Mouse (Mus musculus): ENCODE data around the gene Slc35c2.

Slc35c2 gene

DNA sequence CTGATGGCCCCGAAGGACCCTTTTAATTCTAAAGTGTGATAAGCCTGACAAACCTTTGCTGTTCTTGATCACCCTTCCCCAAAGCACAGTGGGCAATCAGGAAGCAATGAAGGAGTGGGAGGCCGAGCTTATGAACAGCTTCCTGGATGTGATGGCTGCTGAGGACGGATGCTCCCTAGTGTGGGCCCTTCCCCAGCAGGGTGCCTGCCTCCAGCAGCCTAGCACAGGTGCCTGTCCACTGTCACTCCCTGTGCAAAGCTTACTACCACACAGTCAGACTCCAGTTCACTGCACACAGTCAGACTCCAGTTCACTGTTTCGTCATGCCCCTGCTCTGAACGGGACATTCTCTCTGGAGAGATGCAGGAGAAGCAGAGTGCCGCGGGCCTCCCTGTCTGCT lies 24.7 kb upstream of the Slc35c2 start:
- no peak for DNase-seq (ENCODE audit: low spot score)

DNA sequence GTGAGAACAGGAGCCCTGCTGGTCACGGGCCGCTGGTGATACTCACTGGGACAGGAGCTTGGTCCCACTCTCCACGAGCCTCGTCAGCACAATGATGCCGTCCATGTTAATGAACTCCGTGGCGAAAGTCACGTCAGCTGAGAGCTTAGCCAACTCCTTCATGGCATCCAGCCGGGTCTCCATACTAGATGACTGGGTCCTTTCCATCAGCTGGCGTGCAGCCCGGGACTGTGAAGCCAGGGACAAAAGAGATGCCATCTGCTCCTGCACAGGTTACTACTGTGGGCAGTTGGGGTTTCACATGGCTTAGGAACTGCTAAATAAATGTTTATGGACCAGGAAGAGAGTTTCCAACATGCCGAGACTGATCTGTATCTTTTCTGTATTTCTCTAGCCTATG lies 23.9 kb upstream of the Slc35c2 start:
- no peak for DNase-seq (ENCODE audit: low spot score)

DNA sequence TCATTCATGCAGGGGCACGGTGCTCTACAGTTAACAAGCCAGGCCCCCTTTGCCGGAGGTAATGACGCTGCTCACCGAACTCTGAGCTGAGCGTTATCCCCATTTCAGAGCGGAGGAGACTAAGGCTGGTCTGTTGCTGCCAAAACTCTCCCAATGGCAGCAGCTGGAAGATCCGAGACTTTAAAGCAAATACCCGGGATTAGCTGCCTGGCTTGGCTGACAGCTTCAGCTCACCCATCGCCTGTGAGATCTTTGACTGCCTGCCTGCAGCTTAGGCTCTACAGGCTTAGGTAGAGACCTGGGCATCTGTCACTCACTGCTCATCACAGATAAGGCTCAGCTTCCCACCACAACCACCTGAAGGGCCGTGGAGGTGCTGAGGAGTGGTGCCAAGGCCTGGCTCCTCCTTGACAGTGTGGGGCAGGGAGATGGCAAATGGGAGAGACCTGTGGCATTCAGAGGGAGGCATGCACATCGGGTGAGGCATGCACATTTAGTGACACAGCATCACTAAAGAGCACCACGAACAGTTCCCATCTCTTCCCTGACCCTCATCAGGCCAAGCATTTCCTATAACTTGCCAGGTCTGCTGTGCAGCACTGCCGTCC lies 23.3 kb upstream of the Slc35c2 start:
- DNase-seq (ENCODE audit: low spot score), result no peak

DNA sequence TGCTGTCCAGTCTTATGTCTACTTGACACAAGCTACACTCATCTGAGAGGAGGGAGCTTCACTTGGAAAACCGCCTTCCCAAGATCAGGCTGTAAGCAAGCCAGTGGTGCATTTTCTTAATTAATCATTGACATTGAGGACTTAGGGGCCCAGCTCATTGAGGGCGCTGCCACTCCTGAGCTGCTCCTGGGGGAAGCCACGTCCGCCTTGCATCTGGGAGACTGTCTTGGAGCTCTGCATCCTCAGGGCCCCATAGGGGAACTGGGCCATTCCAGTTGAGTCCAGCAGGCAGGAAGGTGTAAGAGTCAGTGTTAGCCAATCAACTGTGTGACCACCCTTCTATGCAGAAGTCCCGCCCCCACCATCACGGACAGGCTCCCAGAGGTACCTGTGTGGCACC lies 20.1 kb upstream of the Slc35c2 start:
- no peak for DNase-seq (ENCODE audit: low spot score)

DNA sequence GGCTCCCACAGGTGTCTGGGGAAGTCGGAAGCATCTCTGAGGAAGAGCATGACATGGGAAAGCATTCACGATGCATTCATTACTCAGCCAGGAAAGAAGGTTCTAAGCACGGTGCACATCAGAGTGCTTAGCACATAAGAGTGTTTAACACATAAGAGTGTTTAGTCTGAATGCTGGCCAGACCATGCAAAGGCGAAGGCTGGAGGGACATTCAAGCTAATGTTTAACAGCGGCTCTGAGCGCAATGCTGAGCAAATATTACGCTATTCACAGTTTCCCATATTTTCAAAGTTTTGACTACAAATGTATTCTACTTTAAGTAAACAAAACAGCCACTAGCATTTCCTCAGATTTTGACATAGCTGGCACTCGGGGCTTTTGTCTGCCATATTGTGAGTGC lies 17.8 kb upstream of the Slc35c2 start:
- DNase-seq (ENCODE audit: low spot score), result no peak

DNA sequence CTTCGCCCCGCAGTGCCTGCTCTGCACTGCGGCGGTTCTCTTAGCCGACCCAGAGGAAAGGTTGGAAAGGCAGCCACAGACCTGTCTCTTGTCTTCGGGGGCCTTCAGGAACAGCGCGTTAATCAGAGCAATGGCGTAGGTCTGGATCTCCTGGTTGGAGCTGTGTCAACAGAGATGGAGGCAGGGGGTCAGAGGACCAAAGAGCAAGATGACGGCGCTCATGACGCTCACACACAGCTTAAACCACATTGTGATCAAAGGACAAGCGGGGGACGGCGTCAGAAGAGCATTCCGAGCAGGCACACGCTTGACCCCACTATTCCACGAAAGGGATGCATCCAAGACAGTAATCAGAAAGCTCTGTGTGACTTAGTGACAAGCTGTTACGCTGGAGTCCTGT lies 17.1 kb upstream of the Slc35c2 start:
- no peak for DNase-seq (ENCODE audit: low spot score)

DNA sequence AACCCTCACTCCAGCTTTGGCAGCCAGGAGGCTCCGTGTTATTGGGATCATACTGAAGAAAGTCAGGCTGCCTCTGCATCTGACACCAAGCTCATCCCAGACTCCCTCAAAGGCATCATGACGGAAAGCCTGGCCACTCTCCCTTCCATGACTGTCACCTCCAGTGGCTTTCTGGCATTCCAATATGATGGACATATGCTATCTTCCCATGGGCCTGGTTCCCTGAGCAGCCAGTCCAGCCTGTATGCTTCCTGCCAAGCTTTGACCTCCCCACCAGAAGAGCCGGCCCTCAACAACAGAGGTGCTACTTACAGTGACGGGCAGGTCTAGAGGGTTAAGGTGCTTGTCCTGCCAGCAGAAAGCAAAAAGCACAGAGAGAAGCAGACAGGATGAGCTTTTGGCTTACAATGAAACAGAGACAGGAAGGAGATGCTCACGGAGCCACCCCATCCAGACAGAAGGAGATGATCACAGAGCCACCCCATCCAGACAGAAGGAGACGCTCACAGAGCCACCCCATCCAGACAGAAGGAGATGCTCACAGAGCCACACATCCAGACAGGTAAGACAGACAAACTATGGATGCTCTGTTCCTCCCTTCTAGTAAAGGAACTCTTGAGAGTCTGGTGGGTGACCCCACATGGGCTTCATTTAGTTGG lies 15.8 kb upstream of the Slc35c2 start:
- no peak for DNase-seq (ENCODE audit: low spot score)

DNA sequence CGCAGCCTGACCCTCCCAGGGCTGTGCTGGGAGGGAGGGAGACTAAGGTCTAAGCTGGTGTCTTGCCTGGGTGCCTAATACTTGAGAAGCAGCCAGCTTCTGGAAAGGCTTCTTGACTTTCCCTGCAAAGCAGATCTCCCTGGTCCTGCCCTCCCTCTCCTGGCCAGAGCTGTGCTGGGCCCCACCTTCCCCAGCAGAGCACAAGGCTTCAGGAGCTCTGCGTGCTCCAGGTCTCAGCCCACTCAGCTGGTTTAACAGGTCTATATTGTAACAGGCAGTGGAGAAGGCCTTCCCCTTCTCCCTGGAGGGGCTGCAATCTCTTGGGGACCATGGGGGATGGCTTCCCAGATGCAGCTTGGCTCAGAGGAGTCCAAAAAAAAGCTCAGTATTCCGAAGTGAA lies 13.7 kb upstream of the Slc35c2 start:
- no peak for DNase-seq (ENCODE audit: low spot score)

DNA sequence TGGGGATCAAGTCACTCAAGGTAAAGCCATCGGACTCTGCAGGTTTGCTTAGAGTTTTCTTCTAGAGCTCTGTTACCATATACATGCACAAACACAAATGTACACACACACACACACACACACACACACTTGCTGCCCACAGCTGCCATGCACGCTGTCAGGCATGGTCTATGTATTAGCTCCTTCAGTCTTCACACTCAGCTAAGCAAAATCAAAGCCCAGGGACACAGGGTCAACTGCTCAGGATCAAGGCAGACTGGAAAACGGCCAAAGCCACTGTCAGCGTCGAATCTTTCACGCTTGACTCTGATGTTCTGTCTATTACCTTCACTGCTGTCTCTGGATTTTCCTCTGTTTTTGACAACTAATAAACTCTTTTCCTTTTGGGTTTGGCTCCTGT lies 13.2 kb upstream of the Slc35c2 start:
- DNase-seq (ENCODE audit: low spot score), result no peak

DNA sequence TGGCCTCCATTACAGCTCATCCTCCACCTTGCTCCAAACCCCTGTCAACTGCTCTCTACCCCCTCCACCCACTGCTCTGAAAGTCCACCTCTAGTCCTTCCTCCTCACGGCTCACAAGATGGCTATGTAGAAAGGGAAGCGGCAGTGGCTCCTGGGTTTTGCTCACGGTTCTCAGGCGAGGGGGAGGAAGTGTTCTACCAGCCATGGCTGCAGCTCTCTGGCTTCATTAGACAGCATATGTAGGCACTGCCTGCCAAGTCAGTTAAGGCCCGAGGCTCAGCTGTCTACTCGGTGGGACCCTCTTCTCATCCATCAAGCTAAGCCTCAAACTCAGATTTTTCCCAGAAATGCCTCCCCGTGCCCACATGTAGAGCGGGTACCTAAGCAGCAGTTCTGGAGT lies 12.8 kb upstream of the Slc35c2 start:
- no peak for DNase-seq (ENCODE audit: low spot score)

DNA sequence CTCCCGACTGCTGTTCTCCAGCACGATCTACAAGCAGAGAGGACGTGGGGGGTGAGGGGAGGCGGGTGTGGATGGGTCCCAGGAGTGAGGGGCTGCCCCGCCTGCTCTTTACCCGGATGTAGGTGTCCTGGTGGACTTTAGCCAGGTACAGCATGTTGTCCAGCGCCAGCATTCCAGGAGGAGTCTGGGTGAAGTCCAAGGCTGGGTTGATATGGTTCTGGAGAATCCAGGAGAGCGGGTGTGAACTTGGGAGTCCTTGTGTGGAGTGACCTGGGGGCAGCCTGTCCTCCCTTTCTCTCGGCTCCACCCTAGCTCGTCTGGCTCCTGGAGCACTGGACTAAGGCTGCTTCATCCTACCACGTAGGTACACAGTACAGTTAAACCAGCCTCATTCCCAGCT lies 9.8 kb upstream of the Slc35c2 start:
- DNase-seq (ENCODE audit: low spot score), result no peak

DNA sequence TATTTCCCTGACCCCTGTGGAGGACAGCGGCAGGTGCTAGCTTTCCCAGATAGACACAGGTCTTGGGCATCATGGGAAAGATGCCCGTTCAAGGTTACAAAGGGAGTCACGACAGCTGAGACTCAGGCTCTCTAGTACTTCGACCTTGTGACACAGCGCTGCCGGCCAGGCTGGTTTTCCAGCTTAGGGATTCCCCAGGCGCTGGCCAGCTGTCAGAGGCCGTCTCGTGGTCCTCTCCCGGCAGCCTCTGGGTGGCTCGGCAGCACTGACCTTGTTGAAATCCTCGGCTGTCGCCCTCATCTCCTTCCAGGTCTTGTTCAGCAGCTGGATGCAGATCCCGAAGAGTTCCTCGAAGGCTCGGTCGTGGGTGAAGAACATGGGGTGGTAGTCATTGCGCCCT lies 8.9 kb upstream of the Slc35c2 start:
- no peak for DNase-seq (ENCODE audit: low spot score)

DNA sequence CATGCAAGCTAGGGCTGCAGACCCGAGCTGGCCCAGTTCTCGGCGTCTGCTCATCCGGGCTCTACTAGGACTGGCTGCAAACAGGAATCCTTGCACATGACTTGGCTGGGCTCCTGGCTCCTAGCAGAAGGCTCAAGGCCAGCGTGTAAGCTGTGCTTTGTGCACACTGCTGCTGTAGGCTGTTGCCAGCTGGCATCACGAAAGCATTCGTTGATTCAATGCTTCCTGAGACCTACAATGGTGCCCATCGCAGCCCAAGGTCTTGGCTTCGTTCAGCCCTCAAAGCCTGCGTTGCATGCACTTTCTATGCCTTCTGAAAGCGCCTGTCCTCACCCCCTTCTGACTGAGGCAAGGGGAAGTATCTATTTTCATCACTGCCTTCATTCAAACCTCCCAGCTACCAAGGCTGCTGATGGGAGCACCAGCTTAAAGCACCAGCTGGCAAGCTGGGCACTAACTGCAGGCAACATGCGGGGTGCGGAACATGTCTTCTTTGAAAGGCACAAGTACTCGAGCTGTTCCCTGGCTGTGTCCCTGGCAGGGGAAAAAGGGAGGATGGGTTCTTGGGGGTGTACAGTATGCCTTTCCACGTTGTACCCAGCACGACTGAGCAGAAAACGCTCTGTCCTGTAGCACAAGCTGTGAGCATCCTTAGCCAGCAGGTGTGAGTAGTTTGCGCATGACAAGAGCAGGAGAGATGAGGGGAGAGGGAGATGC lies 804 bp upstream of the Slc35c2 start:
- DNase-seq (ENCODE audit: low spot score), result peak; percentile 86

DNA sequence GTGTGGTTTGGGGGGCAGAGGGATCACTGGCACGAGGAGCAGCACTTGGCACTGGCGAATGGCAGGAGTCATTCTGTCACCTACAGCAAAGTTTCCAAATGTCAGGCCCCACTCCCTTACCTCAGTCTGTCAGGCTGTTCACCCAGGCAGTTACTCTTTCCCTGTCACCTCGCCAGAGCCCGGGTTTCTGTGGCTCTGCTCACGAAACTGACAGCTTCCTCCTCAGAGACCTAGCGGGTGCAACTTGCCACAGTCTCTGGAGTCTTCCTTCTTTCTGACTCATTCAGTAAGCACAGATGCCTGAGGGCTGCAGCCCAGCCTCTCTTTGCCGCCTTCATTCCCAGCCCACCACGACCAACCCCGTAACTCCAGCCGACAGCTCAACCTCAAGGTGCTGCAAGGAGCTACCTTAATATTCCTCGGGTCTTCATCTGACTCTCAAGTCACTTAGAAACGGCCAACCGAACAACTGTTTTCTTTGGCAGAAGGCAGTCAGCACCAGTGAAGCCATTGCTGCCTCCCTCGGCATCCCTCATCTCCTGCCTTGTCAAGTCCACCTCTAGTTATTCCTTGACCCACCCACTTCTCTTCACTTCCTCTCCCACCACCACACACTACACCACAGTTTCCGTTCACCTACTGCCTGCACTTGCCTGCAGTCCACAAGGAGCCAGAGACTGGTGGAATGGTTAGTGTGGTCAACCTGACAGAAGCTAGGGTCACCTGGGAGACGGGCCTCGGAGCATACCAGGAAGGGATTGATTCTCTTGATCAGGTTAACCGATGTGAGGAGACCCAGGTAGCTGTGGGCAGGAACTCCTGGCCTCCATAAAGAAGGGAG lies 1.1 kb downstream of the Slc35c2 start:
- DNase-seq (ENCODE audit: low spot score), result no peak

DNA sequence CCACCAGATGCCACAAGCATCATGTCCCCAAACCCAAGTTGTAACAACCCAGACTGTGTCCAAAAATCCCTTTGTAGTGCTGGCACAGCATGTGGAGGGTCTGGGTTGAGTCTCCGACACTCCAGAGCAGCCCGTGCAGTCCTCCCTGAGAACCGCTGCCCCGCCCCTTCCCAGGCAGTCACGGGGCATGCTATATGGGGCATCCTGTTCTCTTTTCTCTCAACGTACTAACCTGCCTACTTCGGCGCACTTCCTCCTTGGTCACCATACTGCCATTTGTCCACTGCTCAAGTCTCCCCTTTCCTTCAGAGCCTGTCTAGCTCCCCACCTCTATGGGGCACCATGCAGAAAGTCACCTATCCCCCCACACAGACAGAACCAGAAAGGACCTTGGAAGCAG lies 2.0 kb downstream of the Slc35c2 start:
- no peak for DNase-seq (ENCODE audit: low spot score)

DNA sequence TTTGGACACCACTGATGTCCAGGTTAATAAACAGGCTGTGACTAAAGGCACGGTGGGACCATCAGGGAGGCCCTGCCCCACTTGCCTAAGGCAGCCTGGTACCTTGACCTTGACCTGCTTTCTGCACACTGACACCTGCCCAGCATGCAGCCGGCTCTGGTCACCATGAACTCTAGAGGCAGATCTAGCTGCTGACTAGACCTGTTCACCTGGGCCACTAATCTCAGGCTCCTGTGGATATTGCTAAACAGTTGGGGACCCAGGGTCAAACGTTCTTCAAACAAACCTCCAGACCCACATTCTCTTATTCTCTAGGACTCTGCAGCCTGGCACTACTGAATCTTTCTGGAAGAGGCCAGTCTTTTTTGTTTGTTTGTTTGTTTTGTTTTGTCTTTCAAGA lies 2.6 kb downstream of the Slc35c2 start:
- DNase-seq (ENCODE audit: low spot score), result no peak

DNA sequence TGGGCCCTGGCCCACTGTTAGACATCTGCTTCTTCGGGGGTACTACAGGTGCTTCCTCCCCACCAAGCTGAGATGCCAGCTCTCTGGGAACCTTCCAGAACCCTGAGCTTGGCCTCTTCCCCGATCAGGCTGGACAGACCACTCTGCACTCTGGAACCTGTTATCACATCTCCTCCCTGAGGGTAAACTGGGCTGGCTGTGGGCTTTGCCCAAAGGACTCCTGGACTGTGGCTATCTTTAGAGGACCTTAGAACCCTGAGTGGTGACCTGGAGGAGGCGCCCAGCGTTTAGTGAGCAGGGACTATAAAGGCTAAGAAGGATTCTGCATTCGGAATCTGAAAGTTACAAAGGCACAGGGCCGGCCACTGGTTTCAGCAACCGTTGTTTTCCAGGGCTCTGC lies 3.3 kb downstream of the Slc35c2 start:
- DNase-seq (ENCODE audit: low spot score), result no peak

DNA sequence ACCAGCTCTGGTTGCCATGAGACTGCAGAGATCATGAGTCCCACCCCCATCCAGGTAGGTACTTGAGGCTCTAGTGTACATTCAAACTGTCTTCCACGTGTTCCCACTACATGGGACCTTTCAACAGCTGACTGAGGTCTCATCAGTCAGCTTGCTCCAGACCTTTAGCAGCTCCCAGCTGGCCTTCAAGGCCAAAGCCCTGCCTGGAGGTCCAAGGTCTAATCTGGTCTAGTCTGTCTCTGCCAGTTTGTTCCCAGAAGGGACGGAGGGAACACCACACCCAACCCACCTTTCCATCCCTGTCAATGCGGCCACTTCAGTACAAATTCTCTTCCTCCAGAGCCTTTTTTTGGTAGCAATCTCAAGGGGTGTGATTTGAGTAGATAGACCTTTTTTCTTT lies 4.0 kb downstream of the Slc35c2 start:
- DNase-seq (ENCODE audit: low spot score), result no peak

DNA sequence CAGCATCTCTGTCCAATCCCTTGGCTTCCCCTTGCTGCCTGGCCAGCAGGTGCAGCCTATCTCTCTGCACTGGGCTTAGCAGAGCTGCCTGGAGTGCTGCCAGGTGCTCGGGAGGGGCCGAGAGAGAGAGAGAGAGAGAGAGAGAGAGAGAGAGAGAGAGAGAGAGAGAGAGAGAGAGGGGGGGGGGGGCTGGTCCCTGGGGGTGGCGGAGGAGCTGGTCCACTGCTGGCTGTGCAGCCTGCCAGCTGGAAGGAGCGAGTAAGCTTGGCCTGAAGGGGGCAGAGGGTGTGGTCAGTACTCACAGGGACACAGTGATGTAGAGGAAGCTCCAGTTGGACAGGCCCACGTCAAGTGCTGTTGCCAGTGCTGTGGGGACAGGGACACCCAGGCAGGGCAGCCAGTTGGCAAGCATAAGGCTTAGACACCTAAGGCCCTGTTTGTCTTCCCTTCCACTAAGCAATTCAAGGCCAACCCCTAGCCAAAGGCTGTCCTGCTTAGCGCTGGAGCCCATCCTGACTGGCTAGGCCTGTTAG lies 5.8 kb downstream of the Slc35c2 start:
- no peak for DNase-seq (ENCODE audit: low spot score)

DNA sequence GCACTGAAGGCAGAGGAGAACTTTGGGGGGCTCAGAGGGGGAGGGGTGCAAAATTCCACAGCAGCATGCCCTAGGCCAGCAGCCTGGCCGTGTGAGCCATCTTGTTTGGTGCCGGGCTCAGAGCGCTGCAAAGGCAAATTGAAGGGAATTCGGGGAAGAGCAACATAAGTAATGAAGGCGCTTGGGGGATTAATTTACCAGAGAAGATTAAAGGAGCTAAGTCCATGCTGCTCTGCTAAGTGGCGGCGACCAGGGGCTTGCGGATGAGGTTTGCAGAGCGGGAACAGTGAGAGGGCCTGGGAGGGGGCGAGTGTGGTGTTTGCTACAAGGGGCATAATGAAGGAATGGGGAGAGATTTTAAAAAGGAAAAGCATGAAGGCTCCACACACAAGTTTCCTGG lies 8.3 kb downstream of the Slc35c2 start:
- DNase-seq (ENCODE audit: low spot score), result no peak

DNA sequence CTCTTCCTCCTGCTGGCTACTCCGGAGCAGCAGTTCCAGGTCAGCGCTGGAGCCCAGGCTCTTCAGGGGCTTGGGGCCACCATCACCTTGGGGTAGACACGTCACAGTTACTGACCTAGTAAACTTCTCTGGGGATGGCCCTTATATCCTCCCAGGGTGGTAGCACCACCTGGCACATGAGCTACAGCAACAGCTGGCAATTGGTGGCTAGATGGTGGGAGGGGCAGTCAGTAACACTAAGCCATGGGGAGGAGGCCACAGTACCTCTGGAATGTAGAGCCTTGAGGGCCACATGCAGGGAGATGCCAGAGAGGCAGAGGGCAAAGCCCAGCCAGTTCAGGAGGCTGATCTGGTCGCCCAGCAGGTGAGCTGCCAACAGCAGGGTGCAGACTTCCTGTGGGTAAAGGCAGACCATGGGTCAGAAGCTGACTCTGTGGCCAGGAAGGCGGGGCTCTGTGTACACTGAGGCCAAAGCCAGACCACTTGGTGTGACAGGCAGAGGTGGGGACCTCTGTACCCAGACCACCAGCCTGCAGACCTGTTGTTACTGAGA lies 10.4 kb downstream of the Slc35c2 start:
- DNase-seq (ENCODE audit: low spot score), result no peak

DNA sequence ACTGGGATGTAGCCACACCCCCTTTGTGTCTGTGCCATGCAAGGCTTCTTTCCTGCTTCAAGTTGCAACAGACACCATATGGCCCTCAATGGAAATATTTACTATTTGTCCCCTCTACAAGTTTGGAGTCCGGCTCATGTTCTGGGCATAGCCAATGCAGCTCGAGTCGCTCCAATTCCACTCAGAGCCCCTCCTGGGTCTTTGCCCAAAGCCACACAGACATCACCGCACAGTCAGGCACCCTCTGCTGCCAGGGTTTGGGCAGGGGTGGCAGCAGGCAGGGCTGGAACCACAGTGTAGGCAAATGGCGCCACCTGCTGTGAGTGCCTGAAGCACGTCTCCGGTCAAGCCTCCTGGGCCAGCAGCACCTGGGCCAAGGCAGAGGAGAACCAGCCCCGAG lies 11.8 kb downstream of the Slc35c2 start:
- DNase-seq (ENCODE audit: low spot score), result no peak
